Mouse (Mus musculus): ENCODE results near the gene Slc9a6.

Gene Slc9a6

DNA sequence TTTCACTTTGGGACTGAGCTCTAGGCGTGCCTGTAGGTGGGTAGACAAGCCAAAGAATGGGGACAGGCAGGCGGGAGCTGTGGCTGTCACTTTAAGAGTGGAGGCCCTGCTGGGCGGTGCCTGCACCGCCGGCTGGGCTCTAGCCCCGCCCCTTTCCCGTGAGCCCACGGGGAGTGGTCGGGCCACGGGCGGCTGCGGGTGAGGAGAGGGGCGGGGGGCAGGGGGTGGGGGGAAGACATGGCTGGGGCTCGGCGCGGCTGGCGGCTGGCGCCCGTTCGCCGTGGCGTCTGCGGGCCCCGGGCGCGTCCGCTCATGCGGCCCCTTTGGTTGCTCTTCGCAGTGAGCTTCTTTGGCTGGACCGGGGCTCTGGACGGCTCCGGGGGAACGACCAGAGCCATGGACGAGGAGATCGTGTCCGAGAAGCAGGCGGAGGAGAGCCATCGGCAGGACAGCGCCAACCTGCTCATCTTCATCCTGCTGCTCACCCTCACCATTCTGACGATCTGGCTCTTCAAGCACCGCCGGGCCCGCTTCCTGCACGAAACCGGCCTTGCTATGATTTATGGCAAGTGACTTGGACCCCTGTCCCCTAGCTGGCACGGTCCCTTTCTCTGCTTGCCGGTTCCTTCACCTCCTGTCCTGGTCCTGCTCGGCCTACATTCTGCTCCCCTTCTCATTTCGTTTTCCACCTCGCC lies at the start of gene Slc9a6:
Gene Slc9a6, plus strand, starts transcription at position 135 of the 695 bp plus-strand sequence.
- DNase-seq (ENCODE audit: low spot score), result peak; percentile 78

DNA sequence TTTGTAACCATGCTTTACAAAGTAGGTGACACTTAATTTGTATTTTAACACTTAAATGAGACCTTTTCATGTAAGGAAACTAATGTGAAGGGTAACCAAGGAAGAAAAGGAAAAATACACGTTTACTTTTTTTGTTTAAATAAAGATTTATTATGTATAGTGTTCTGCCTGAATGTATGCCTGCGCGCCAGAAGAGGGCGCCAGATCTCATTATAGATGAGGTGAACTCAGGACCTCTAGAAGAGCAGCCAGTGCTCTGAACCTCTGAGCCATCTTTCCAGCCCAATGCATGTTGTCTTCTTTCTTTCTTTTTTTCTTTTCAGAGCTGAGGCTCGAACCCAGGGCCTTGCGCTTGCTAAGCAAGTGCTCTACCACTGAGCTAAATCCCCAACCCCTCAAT lies 37.1 kb upstream of the Slc9a6 start:
- peak; percentile 21 for DNase-seq (ENCODE audit: low spot score)

DNA sequence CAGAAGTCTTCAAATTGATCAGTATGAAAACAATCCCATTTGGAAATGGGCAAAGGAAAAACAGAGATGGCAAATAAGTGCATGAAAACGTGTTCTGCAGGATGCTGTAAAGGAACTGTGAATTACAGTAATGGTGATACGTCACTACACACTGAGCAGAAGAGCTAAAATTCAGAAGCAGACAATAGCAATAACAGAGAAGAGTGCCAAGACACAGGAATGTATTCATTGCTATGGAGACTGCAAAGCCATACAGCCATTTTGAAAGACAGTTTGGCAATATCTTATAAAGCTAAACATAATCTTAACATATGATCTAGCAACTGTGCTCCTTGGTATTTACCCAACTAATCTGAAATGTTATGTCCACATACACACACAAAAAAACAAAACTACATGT lies 31.4 kb upstream of the Slc9a6 start:
- no peak for DNase-seq (ENCODE audit: low spot score)

DNA sequence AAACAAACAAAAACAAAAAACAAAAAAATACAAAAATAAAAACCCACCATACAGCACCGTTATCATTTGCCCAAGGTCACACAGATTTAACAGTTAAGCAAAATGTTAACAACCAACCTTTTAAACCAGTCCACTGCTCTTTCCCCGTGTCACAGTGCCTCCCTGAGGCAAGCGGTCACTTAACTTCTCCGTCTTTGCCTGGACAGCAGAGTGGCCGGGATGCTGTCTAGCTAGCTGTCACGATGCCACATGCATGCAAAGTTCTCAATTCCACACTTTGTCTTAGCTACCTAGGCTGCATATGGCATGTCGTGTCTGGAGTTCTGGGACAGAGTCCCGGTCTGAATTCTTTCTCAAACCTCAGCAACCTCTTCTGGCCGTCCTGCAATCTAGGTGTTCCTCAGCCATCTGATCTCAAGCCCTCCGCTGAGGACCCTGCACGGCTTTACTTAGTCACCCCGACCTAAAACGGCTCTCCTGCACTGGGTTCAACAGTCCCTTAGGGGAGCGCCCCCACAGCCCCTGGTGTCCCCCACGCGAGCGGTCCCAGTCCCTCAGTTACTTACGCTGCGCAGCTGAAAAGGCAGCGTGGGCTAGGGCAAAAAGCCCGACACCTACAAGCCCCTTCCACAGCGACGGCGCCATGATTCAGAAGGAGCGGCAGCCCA lies 12.2 kb upstream of the Slc9a6 start:
- DNase-seq (ENCODE audit: low spot score), result peak; percentile 27

DNA sequence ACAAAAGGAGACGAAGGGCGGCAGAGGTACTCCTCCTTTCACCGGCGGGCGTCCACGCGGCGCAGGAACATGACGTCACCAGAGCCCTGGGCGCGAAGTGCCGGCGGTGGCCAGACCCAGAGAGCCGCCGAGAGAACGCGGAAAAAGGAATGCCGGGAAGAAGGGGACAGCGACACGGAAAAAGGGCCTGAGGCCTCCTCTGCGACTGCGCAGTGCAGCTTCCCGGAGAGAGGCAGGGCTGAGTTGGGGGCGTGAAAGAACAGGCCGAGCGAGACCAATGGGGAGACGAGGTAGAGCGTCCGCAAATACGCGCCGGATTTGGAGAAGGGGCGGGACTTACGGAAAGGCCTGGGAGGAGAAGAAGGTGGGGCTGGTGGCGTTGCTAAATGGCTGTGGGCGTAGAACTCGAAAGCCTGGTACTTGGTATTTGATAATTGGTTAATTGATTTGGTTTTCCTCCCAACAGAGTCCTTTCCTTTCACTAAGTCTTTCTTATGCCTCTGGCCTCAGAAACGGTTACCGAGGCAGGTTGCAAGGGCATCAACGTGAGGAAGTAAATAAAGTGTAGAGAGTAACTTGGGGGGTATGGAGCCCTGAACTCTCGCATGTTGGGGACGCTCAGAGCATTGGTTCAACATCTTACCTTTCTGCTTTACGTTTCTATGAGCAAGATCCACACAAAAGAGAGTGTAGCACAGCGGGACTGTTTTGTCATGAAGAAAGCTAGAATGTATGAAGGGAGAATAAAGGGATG lies 11.5 kb upstream of the Slc9a6 start, which contains the start of gene Mmgt1:
Gene Mmgt1, minus strand, starts transcription at position 183 of the 754 bp plus-strand sequence.
- peak; percentile 93 for DNase-seq (ENCODE audit: low spot score)

DNA sequence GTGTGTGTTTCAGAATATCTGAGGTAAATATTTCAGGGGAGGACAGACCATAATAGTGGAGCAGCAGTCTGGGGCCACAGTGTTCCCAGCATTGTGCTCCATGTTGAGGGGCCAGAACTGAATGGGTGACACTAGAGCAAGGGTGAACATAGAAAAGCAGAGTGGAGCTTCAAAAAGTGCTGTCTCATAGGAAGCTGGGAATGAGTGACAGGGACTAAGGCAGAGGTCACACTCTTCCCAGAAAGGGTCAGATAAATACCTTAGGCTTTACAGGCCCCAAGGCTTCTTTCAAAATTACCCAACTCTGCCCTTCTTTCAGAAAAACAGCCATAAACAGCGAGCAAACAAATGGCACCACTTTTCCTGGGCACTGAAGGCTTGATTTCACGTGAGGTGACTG lies 3.0 kb upstream of the Slc9a6 start:
- no peak for DNase-seq (ENCODE audit: low spot score)

DNA sequence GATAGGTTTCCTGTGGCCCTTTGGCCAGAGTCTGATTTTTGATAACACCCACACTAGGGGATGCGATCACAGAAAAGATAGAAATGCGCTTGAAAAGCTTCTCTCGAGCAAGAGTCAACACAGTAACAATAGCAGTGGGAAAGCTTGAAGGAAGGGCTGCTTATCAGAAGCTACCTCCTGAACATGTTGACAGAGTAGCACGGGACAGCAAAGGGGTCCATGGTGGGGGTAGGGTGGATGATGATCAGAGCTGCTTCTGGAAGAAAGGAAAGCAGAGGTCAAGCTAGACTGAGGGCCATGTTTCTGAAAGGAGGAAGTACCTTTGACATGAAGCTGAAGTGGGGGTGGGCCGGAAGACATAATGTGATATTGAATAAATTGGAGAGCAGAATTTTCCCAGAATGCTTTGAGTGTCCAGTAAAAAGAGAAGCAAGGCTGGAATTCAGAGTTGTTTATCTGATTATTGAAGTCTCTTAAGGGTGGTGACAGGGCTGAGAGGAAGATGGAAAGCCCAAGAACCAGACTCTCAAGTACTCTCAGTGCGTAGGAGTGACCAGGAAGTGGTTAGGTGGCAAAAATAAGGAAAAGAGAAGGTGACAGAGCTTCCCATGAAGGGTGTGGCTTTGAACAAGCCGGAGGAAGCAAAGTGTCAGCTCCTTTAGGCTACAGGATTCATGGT lies 2.4 kb upstream of the Slc9a6 start:
- DNase-seq (ENCODE audit: low spot score), result no peak

DNA sequence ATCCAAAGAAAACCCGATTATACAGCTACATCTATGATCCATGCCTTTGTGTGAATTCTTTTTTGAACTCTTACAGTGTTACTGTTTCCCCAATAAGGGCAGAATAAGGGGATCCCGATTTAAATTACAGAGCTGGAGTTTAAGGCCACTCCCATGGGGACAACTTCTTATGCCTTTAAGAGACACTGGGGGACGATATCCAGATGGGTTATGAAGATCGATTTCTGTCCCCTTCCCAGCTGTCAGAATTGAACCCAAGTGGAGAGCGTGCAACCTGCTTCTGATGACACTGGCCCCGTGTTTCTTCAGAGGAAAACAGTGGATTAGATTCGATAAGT lies 303 bp upstream of the Slc9a6 start:
- no peak for DNase-seq (ENCODE audit: low spot score)

DNA sequence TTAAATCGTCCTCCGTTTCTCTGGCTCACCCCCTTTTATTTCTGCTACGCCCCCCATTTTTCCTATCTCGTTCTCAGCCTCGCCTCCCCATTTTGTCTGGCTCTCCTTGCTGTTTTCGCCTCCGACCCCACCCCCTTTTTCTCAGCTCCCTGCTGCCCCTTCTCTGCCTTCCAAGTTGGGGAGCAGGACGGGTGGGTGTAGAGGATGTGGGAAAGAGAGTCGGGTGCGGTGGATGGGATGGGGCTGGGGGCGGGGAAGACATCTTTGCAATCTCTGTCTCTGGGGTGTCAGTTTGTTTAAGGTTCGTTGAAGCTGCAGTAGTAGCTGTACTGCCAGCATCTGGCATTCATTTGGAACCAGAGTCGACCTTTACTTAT lies 749 bp downstream of the Slc9a6 start:
- peak; percentile 11 for DNase-seq (ENCODE audit: low spot score)

DNA sequence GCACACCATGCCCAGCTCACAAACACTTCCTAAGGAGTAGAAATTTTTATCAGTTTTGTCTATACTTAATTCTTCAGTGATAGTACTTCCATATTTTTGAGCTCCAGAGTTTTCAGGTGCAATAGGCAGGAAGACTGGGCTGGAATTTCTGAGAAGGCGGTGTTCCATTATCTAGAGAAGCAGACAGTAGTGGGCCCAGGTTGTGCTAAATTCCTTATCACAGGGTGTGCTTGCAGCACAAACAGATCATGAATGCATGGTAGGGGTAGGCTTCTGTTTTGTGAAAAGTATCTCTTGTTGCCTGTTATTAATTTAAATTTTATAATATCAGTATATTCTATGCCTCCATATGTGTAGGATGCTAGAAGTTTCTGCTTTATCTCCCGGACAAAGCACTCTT lies 5.7 kb downstream of the Slc9a6 start:
- no peak for DNase-seq (ENCODE audit: low spot score)

DNA sequence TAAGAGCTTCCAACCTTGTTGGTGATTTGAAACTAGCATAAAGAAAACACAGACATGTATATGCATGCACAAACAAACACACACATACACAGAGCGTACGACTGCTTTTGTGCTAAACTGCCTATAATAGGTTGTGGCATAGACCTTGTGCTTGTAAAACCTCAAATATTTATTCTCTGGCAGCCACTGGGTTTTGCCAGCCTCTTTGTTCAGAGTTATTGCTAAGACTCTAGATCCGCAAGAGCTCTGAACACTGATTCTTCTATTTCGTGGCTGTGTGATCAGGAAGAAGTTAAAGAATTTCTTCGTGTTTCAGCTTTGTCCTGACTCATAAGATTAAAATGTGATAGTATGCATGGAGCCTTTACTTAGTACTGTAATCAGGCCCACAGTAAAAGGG lies 26.6 kb downstream of the Slc9a6 start:
- DNase-seq (ENCODE audit: low spot score), result no peak

DNA sequence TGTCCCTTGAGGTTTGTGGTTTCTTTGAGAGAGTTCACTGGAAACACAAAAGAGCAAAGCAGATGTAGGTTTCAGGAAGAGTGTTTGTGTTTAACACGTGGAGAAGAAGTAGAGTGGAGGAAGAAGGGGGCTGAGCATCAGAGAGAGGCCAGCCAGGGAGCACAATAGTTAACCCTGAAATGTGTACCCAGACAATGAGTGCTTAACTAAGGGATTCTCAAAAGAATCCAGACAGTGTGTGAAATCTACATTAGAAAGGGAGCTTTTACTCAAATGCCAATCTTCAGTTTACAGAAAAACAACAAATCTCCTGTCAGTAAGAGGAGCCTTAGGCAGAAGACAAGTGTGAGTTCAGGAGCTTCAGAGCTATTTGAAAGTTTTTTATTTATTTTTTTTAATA lies 30.5 kb downstream of the Slc9a6 start:
- no peak for DNase-seq (ENCODE audit: low spot score)

DNA sequence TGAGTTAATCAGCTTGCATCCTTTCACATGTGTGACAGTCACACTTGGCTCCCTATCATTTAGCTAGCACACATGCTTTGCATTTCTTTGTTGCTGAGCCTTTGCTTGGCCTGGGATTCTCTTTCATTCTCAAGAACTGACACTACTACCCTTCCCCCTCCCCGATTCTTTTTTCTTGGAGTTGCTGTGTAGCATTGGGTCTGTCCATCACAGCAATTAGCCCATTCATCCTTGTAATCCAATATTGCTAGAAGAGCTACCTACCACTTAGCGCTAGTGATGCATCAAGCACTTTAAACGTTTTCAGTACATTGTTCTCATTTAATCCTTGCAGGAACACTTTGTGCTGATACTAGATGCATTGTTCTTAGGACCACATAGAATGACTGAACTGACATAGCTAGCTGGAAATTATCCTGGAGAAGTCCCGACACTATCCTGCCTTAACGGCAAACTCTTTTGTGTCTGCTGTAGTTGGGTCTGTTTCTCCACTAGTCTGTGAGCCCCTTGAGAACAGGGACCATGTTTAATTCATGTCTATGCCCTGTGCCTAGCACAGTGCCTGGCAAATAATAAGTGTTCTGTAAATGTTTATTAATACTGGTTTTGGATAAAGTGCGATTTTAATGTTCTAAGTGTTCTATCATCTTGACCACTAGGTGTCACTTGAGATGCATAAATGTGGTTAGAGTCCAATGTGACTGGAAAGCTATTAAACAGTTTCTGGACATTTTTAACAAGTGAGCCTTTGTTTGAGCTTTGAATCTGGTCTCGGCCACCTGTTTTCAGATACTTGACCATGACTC lies 40.2 kb downstream of the Slc9a6 start:
- peak; percentile 54 for DNase-seq (ENCODE audit: low spot score)

DNA sequence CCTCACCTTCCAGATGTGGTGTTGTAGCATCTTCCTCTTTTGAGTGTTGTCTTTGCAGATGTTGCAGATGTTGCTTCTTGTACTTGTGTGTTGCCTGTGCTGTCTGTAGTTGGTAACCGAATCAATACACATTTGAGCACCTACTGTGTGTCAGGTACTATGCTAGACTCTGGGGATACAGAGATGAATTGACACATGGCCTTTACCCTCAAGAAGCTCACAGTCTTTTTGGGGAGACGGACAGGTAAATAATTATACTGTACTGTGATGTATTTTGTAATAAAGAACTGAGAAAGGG lies 40.7 kb downstream of the Slc9a6 start:
- DNase-seq (ENCODE audit: low spot score), result no peak

DNA sequence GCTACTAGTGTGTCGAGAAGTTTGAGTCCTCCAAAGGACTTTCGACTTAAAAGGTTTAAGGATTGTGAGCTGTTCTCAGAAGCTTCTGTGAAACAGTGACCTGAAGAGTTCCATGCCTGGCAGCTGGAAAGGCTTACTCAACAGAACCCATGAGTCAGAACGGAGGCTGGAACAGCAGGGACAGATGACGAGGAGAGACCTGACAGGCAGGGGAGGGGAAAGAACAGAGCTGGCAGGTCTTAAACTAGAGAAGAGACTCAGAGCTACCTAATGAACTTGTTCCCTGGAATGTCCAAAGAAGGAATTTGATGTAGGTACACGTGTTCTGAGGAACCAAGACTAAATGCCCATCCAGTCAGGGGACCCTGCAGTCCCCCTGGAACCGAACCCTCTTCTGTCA lies 41.3 kb downstream of the Slc9a6 start:
- no peak for DNase-seq (ENCODE audit: low spot score)

DNA sequence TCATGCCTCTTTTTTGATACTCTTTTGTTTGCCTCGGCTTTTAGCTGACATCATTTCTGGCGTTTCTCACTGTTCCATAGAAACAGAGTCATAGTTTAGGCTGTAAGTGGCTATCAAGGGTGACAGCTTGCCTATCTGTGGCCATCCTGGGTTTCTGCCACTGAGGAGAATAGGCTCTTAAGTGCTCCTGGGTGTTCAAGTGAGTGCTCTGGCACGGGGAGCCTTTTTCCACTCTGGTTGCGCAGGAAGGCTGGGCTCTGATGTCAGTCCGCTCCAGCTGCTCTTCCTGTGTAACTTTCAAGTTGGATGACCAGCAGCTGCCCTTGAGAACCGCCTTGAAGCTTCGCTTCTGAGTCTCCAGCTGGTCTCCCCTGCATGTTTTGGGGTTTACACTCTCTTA lies 42.2 kb downstream of the Slc9a6 start:
- no peak for DNase-seq (ENCODE audit: low spot score)

DNA sequence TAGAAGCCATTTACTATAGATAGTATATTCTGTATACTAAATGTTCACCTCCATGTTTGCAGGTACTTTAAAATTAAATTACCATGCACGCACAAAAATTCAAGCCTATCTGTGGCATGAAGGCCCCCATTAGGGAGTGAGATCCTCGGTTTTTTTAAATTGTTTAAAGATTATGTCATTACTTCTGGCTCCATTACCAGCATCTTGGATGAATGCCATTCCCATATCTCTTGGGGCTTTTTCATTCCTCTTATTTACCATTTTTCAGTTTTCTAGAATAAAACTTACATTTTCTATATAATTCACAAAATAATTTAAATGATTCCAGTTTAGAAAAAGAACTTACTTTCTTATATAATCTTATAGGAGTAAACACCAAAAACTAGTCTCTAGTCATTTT lies 46.1 kb downstream of the Slc9a6 start:
- DNase-seq (ENCODE audit: low spot score), result no peak

DNA sequence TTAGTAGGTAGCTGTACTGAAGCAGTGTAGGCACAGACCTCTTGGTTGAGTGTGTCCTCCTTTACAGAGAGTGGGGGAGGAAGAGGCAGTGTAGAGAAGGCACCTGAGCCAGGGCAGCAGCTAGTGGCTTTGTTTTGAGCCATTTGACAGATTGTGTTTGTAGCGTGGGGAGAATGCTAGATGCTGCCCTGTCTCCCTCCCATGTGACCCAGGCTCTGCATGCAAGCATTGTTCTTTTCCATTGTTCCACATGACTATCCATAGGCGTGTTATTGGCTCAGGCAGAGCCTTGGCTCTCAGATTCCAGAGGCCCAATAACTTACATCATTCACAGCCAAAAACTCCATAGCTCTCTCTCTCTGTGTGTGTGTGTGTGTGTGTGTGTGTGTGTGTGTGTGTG lies 49.7 kb downstream of the Slc9a6 start:
- DNase-seq (ENCODE audit: low spot score), result no peak

DNA sequence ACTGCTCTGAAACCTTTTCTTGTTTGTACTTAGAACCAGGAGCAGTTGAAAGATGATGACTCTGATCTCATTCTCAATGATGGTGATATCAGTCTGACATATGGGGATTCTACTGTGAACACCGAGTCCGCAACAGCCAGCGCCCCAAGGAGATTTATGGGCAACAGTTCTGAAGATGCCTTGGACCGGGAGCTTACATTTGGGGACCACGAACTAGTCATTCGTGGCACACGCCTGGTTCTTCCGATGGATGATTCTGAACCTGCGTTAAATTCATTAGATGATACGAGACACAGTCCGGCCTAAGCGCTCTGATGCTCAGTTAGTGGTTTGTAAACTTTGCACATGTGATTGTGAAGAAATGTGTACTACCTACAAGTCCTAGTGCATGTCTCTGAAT lies 51.6 kb downstream of the Slc9a6 start:
- DNase-seq (ENCODE audit: low spot score), result no peak

DNA sequence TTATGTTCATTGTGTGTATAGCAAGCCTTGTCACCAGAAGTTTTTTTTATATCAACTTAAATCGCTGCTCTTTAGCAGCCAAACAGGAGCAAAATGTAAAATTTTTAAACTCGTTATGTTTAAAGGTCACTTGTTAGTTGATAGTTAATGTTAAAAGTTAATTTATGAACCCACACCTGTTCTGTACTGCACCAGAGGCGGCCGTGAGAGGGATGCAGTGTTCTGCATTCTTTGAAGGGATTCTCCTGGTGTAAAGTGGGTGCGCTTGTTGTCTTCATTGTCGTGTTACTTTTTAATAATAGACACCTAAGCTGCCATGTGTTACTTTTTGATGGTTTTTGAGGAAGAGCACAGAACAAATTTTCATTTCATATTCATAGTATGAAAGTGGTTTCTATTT lies 52.8 kb downstream of the Slc9a6 start:
- no peak for DNase-seq (ENCODE audit: low spot score)

DNA sequence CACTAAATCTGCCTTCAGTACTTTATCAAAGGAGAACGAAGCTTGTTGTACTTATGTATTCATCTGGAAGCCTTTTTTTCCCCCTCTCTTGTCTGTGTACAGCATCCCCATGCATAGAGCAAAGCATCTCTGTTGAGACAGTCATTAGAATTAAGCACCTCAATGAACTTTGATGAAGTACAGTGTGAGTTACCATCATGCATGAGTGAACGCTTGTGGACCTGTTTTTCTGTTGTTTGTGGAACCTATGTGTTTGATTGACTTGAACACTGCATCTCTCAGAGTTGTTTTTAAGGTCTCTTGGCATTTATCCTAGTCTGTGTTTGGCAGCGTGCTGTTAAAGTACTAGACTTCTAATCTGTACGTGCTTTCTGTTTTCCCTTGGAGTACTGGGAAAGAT lies 53.8 kb downstream of the Slc9a6 start:
- DNase-seq (ENCODE audit: low spot score), result no peak
